In genomic region chr4:46689397-46690022, GRCm38 (mm10) we compare ENCODE assay signal across 8 mouse cellular contexts. TPM values are rescaled to one million over a fixed set of nuclear protein-coding genes. Genes with fewer than 3 reads are reported as not detected.
DNase-seq lines count a peak whose midpoint lies in the region; ATAC-seq and TF ChIP-seq lines count a peak whose summit lies in the region.

No protein-coding gene starts in this region.

- peak; percentile 71 for DNase-seq in CH12.LX (ENCODE audit: extremely low read depth)
- DNase-seq in c-Kit-negative CD71-positive TER-119-positive erythroid progenitor cells, embryonic 14.5 days (ENCODE audit: low read depth, low spot score), result peak; percentile 42
- peak; percentile 71 for DNase-seq in forebrain, embryonic 10.5 days (ENCODE audit: extremely low spot score, low spot score)
- peak; percentile 83 for DNase-seq in heart, postnatal 4 days
- DNase-seq in large intestine, adult 2 months (ENCODE audit: low read depth, low spot score), result peak; percentile 38
- DNase-seq in lung, embryonic 14.5 days, result peak; percentile 87
- DNase-seq in thymus, adult 18-20 months, result peak; percentile 26 to 28

- peak; percentile 56; the same call in 1 of the 2 replicates for ATAC-seq in lung, embryonic 14.5 days (ENCODE audit: insufficient read depth)

- 48% methylated on average over 15 of the region's 15 CpGs for WGBS in forebrain, embryonic 10.5 days
- 45% methylated on average over 15 of the region's 15 CpGs for WGBS in large intestine, adult 2 months
- WGBS in lung, embryonic 14.5 days, result 40% methylated on average over 15 of the region's 15 CpGs
- WGBS in olfactory bulb, adult 2 months, result 47% methylated on average over 15 of the region's 15 CpGs

- TF ChIP-seq POLR2A in CH12.LX (IDR thresholded peaks at IDR 0.05; ENCODE audit: low read depth, low read length), result no peak
- TF ChIP-seq POLR2A in olfactory bulb, adult 2 months (IDR thresholded peaks at IDR 0.05; ENCODE audit: insufficient read depth, low read depth, low read length), result no peak

- H3K4me3 ChIP-seq in CH12.LX (replicated peaks in 1 of 3; ENCODE audit: low read depth in 2 of 3, low read length in 2 of 3, poor library complexity in 1 of 3), result no peak overlapping the region
- no peak overlapping the region for H3K4me3 ChIP-seq in forebrain, embryonic 10.5 days
- H3K4me3 ChIP-seq in lung, embryonic 14.5 days (ENCODE audit: low read depth, low read length), result no peak overlapping the region
- no peak overlapping the region for H3K4me3 ChIP-seq in olfactory bulb, adult 2 months (ENCODE audit: insufficient read depth, low read depth, low read length)

- in situ Hi-C loops in CH12.LX (cut with MboI; ENCODE audit: low pct_ligation_motif_present, low pct_unique_long_range_greater_than_20kb, low sequenced_read_pairs), result loop anchor here (10.0 kb wide), 1 partner anchor 355 kb away; no protein-coding TSS in a partner anchor

- peak; percentile 88 to 97 for TF ChIP-seq CTCF in CH12.LX (conservative IDR thresholded peaks at IDR 0.05 in 1 of 2, IDR thresholded peaks at IDR 0.05 in 1 of 2; ENCODE audit: low read depth in 2 of 2, low read length in 2 of 2)
- TF ChIP-seq CTCF in lung, embryonic 14.5 days (IDR thresholded peaks at IDR 0.05; ENCODE audit: low read depth), result peak; percentile 98
- TF ChIP-seq CTCF in olfactory bulb, adult 2 months (IDR thresholded peaks at IDR 0.05; ENCODE audit: insufficient read depth, low read depth, low read length), result peak; percentile 85

- H3K36me3 ChIP-seq in CH12.LX (replicated peaks in 1 of 2; ENCODE audit: control insufficient read depth in 1 of 2, insufficient read depth in 1 of 2, low read length in 1 of 2), result no peaks in the 10 kb centered on the region
- H3K36me3 ChIP-seq in forebrain, embryonic 10.5 days (replicated peaks), result no peaks in the 10 kb centered on the region
- H3K36me3 ChIP-seq in lung, embryonic 14.5 days (ENCODE audit: insufficient read depth), result no peaks in the 10 kb centered on the region

- TF ChIP-seq EP300 in CH12.LX (IDR thresholded peaks at IDR 0.05; ENCODE audit: low read length), result no peak

- peaks cover 9% of the 10 kb centered on the region for H3K9me3 ChIP-seq in CH12.LX (replicated peaks; ENCODE audit: low read length)
- peaks cover 7% of the 10 kb centered on the region; the same call in 1 of the 2 replicates for H3K9me3 ChIP-seq in forebrain, embryonic 10.5 days
- H3K9me3 ChIP-seq in lung, embryonic 14.5 days (ENCODE audit: low read depth, low read length), result no peaks in the 10 kb centered on the region

- H3K79me2 ChIP-seq in CH12.LX (replicated peaks; ENCODE audit: control insufficient read depth, extremely low read depth, insufficient read depth, poor library complexity, severe bottlenecking), result no peaks in the 10 kb centered on the region

- H3K4me1 ChIP-seq in CH12.LX (ENCODE audit: control insufficient read depth in 1 of 2, insufficient read depth in 2 of 2), result no peaks in the 10 kb centered on the region
- no peaks in the 10 kb centered on the region for H3K4me1 ChIP-seq in forebrain, embryonic 10.5 days
- H3K4me1 ChIP-seq in lung, embryonic 14.5 days (ENCODE audit: insufficient read depth), result no peaks in the 10 kb centered on the region
- H3K4me1 ChIP-seq in olfactory bulb, adult 2 months (ENCODE audit: control insufficient read depth, insufficient read depth, low read length), result peaks cover 8% of the 10 kb centered on the region

- H3K4me2 ChIP-seq in CH12.LX (ENCODE audit: insufficient read depth, low read depth, poor library complexity, severe bottlenecking), result no peak overlapping the region
- no peak overlapping the region for H3K4me2 ChIP-seq in lung, embryonic 14.5 days

- TF ChIP-seq RAD21 in CH12.LX (IDR thresholded peaks at IDR 0.05; ENCODE audit: low read depth, low read length), result no peak; the same call in none of the 2 replicates

- dilution Hi-C loops in CH12.LX (cut with MboI; ENCODE audit: extremely low pct_ligation_motif_present, extremely low pct_unique_long_range_greater_than_20kb, low sequenced_read_pairs), result no loop called here

- no peak overlapping the region for H3K27ac ChIP-seq in CH12.LX (ENCODE audit: insufficient read depth, low read depth)
- H3K27ac ChIP-seq in forebrain, embryonic 10.5 days, result no peak overlapping the region
- H3K27ac ChIP-seq in lung, embryonic 14.5 days (ENCODE audit: low read depth), result no peak overlapping the region
- no peak overlapping the region for H3K27ac ChIP-seq in olfactory bulb, adult 2 months (ENCODE audit: insufficient read depth, low read depth, low read length)

- no peak overlapping the region for H3K9ac ChIP-seq in CH12.LX (ENCODE audit: insufficient read depth, low read depth)
- H3K9ac ChIP-seq in lung, embryonic 14.5 days, result no peak overlapping the region

- H3K27me3 ChIP-seq in CH12.LX (replicated peaks), result peaks cover 40% of the 10 kb centered on the region
- H3K27me3 ChIP-seq in forebrain, embryonic 10.5 days (ENCODE audit: poor library complexity, severe bottlenecking), result no peaks in the 10 kb centered on the region
- no peaks in the 10 kb centered on the region for H3K27me3 ChIP-seq in lung, embryonic 14.5 days (ENCODE audit: insufficient read depth, low read length)

TF ChIP-seq in CH12.LX, 34 proteins besides CTCF, POLR2A, EP300 and RAD21:
- TF ChIP-seq NRF1 (IDR thresholded peaks at IDR 0.05; ENCODE audit: low read depth, low read length) (no peak), ZNF384 (IDR thresholded peaks at IDR 0.05; ENCODE audit: low read depth, low read length) (no peak), CHD1 (IDR thresholded peaks at IDR 0.05; ENCODE audit: low read depth, low read length) (no peak), E2F4 (IDR thresholded peaks at IDR 0.05; ENCODE audit: insufficient replicate concordance, low read depth, low read length) (no peak), JUND (conservative IDR thresholded peaks at IDR 0.05; ENCODE audit: low read depth, low read length) (no peak), TCF12 (IDR thresholded peaks at IDR 0.05; ENCODE audit: low read depth, low read length) (no peak), RCOR1 (conservative IDR thresholded peaks at IDR 0.05; ENCODE audit: low read depth, low read length) (no peak), KAT2A (IDR thresholded peaks at IDR 0.05; ENCODE audit: insufficient replicate concordance, low read length) (no peak), ZC3H11A (IDR thresholded peaks at IDR 0.05; ENCODE audit: low read depth, low read length) (peak; percentile 69), IRF4 (IDR thresholded peaks at IDR 0.05; ENCODE audit: low read depth, low read length) (no peak), PAX5 (IDR thresholded peaks at IDR 0.05; ENCODE audit: low read length) (no peak), USF1 (IDR thresholded peaks at IDR 0.05; ENCODE audit: low read depth, low read length) (no peak), MAFK (IDR thresholded peaks at IDR 0.05; ENCODE audit: insufficient replicate concordance, low read length) (no peak), MXI1 (IDR thresholded peaks at IDR 0.05; ENCODE audit: low read depth, low read length) (no peak), GABPA (IDR thresholded peaks at IDR 0.05; ENCODE audit: insufficient replicate concordance, low read depth, low read length) (no peak), UBTF (IDR thresholded peaks at IDR 0.05; ENCODE audit: low read depth, low read length) (no peak), NELFE (IDR thresholded peaks at IDR 0.05; ENCODE audit: low read depth, low read length) (peak; percentile 26; the same call in 1 of the 2 replicates), SMC3 (IDR thresholded peaks at IDR 0.05; ENCODE audit: low read depth, low read length) (peak; percentile 92), CHD2 (IDR thresholded peaks at IDR 0.05; ENCODE audit: low read length) (no peak), MAX (IDR thresholded peaks at IDR 0.05; ENCODE audit: low read length) (no peak), POLR2AphosphoS2 (IDR thresholded peaks at IDR 0.05; ENCODE audit: low read depth, low read length) (no peak), ZKSCAN1 (IDR thresholded peaks at IDR 0.05; ENCODE audit: borderline replicate concordance, low read depth, low read length) (no peak), BHLHE40 (IDR thresholded peaks at IDR 0.05; ENCODE audit: low read depth, low read length) (no peak), USF2 (conservative IDR thresholded peaks at IDR 0.05; ENCODE audit: low read depth, low read length) (no peak), HCFC1 (IDR thresholded peaks at IDR 0.05; ENCODE audit: low read depth, low read length) (no peak), MAZ (IDR thresholded peaks at IDR 0.05; ENCODE audit: low read depth, low read length) (no peak)

RNA-seq across cellular contexts. Expression of gene Tbc1d2, which starts 39.5 kb away (rescaled TPM):
- total RNA-seq in CH12.LX (2012; rRNA removed), result 0.59 and 1.1 TPM in 2 replicates
- 0.12 TPM in 2 replicates for total RNA-seq in CH12.LX (2014; rRNA removed)
- polyA plus RNA-seq in CH12.LX (2012; ENCODE audit: insufficient read length, low read depth), result 0.27 and 0.29 TPM in 2 replicates
- 0.73 and 0.94 TPM in 2 replicates for polyA plus RNA-seq in forebrain, embryonic 10.5 days (2016; fragmentation: Nextera tagmentation; extraction: Ambion mirVana)
- total RNA-seq in heart, postnatal 4 days (2021), result 1 to 10 TPM; 2.9 to 3.5 TPM
- 7.9 and 8.4 TPM in 2 replicates for polyA plus RNA-seq in large intestine, adult 2 months (2012; rRNA removed)
- polyA plus RNA-seq in lung, embryonic 14.5 days (2014; fragmentation: Nextera tagmentation; extraction: Ambion mirVana), result 3.2 and 3.5 TPM in 2 replicates
- polyA plus RNA-seq in olfactory bulb, adult 2 months (2012; ENCODE audit: insufficient read depth, insufficient read length, low replicate concordance, missing spikeins), result not detected in 2 replicates

Comparison
In these comparisons a context has a peak if more than half of its experiments do, and no peak if none do; other contexts are left out.
1. DNase-seq: peak in every context shown above with its lines; median percentile 87 in lung, embryonic 14.5 days; 83 in heart, postnatal 4 days; 71 in CH12.LX; 71 in forebrain, embryonic 10.5 days; 42 in c-Kit-negative CD71-positive TER-119-positive erythroid progenitor cells, embryonic 14.5 days; 38 in large intestine, adult 2 months; 27 in thymus, adult 18-20 months.